Mouse (Mus musculus): Measurements from ENCODE around the gene Gm5737. TPM values are rescaled to one million over a fixed set of nuclear protein-coding genes. Genes with fewer than 3 reads are reported as not detected.

Gene Gm5737
- not detected for polyA plus RNA-seq (2017; shearing (Covaris generic))

DNA sequence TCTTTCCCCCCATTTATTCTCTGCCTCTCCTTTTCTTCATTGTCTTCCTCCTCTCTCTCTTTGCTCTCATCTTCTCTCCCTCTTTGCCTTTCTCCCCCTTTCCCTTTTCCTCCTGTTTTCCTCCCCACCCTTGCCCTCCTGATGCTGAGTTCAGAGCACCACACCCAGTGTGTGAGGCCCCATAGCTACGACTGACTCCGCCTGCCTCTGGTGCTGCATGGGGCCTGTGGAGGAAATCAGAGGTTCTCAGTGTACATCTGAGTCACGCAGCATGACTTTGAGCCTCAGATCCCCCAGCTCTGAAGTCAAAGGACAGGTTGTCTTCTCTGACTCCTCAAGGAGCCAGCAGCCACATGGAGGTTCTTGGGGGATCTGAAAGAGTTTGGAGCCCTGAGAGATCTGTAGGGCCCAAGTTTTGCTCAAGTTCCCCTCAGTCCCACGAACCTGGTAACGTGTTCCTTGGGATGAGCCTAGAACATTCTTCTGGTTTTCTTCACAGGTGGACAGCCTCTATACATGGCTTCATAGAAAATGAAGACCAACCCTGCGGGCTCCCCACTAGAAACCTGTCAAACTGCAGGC, at the start of gene Gm5737:
Gene Gm5737, plus strand, starts transcription at position 532 of the 582 bp plus-strand sequence.

GRCm38 (mm10) chr7:120842345-120843036, 30.3 kb downstream of the Gm5737 start, which contains the start of gene Eef2k:
TSS of gene Eef2k (plus strand) at chr7:120842831.

Other genes with a start within 250 kb of the Gm5737 start
- gene Uqcrc2, start 177.2 kb upstream of the Gm5737 start, polyA plus RNA-seq (2017; shearing (Covaris generic)) = 188 TPM
- 0.52 TPM for gene Pdzd9, start 142.0 kb upstream of the Gm5737 start, polyA plus RNA-seq (2017; shearing (Covaris generic))
- gene Mosmo, start 134.7 kb upstream of the Gm5737 start, polyA plus RNA-seq (2017; shearing (Covaris generic)) = 3.3 TPM
- gene Vwa3a, start 73.0 kb upstream of the Gm5737 start, polyA plus RNA-seq (2017; shearing (Covaris generic)) = 0.12 TPM
- gene Eef2k, start 30.5 kb downstream of the Gm5737 start, polyA plus RNA-seq (2017; shearing (Covaris generic)) = 7.7 TPM
- 29.9 TPM for gene Polr3e, start 105.4 kb downstream of the Gm5737 start, polyA plus RNA-seq (2017; shearing (Covaris generic))
- gene Cdr2, start 169.9 kb downstream of the Gm5737 start, polyA plus RNA-seq (2017; shearing (Covaris generic)) = 0.72 TPM
- gene Mfsd13b, start 170.1 kb downstream of the Gm5737 start, polyA plus RNA-seq (2017; shearing (Covaris generic)) = 0.91 TPM
- gene Mettl9, start 222.1 kb downstream of the Gm5737 start, polyA plus RNA-seq (2017; shearing (Covaris generic)) = 7.1 TPM